Mouse (Mus musculus) large intestine, adult 2 months (tissue): Measurements from ENCODE around the gene Dnajc6. TPM values are rescaled to one million over a fixed set of nuclear protein-coding genes. Genes with fewer than 3 reads are reported as not detected.

Source experiments
- DNase-seq: peaks from one replicate; pipeline ENCODE4 v3.0.0-alpha.2; 2012; ENCODE audit warnings: low read depth, low spot score
- WGBS: fragments of 180-500 bp; shearing (Covaris S2); methylation state at CpG from one replicate; pipeline ENCODE4 v1.1.7; 2018; 5-methylcytosine and 5-hydroxymethylcytosine counted together
- polyA plus RNA-seq: library from polyadenylated mRNA; depleted of rRNA; stranded (reverse); fragments of >200 nt; gene quantifications from 2 replicates; pipeline ENCODE4 v1.2.3, GENCODE M21; 2012

Gene Dnajc6
- polyA plus RNA-seq, 1 experiment: 0.57 TPM

DNA sequence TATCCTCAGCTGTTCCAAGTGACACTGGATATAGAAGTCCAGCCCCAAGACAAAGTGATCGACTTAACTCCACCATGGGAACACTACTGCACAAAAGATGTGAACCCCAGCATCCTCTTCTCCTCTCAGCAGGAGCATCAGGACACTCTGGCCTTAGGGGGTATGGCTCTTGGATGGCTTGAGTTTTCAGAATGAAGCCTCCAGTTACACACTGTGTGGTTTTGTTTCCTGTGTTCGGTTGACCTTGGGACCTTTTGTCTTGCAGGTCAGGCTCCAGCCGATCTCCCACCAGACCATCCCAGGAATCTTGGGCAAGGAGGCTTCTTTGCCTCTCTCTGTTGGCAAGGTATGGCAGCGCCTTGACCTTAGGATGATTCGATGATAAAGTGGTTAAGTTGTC lies 120.1 kb downstream of the Dnajc6 start:
- no peak for DNase-seq
- 91% methylated on average over 5 of the region's 5 CpGs for WGBS

- DNase-seq: no peak
- 57% methylated on average over 2 of the region's 2 CpGs for WGBS
These were observed 121.3 kb downstream of the Dnajc6 start for GRCm38 (mm10) chr4:101617742-101618141.

- 75% methylated on average over 2 of the region's 2 CpGs for WGBS
- DNase-seq: no peak
These were observed 123.8 kb downstream of the Dnajc6 start for GRCm38 (mm10) chr4:101620206-101620605.

DNA sequence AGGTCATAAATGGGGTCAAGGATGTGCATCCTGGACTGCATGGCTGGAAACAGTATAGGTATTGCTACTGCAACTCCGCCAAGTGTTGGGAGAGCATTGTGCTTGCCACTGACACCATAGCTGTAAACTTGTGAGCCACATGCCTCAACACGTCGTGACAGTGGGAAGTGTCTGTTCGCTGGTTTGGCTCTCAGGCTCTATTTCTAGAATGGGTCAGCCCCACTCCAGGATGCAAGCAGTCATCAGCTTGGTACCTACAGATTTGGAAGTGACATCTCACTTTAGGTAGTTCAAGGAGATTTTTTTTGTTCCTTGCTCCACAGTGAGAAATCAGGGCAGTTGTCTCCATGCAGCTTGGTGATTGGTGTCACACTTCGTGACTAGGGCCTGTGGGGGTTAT lies 124.8 kb downstream of the Dnajc6 start:
- no peak for DNase-seq
- WGBS: 83% methylated on average over 5 of the region's 5 CpGs

DNA sequence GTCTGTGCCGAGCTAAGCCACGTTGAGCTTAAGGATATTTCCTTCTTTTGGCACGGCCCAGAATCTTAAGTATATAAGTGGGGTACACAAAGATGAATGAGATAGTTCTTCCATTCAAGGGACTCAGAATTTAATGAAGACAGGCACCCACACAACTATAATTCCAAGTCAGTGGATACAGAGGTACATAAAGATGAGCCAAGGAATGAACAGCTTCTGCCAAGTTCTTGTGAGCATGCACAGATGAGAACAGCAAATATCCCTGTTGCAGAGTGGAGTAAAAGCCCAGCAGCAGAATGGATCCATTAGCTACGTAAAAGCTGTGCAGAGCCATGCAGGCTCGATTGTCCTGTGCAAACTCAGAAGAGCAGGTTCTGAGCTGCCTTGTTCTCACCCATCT lies 128.8 kb downstream of the Dnajc6 start:
- WGBS: 84% methylated on average over 5 of the region's 5 CpGs
- no peak for DNase-seq

GRCm38 (mm10) chr4:101635596-101635995 lies 139.1 kb downstream of the Dnajc6 start:
- no peak for DNase-seq
- 62% methylated on average over 2 of the region's 2 CpGs for WGBS

DNA sequence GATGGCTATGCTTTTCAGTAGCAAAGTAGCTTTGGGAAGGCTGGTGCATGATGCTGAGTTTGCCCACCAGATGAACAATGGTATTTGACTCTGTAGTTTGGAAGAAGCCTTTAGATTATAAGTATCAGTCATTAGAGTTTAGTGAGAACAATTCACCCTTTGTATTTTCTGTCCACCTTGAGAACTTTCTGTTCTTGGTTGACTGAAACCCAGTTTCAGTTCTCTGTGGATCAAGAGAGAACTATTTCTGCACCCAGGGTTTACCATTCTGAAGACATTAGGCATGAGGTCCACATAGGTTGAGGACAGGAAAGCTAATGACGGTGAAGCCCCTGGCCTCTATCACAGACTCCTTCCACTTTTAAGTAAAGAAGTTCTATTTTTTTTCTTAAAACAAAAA lies 141.0 kb downstream of the Dnajc6 start:
- no peak for DNase-seq
- WGBS: 88% methylated on average over 1 of the region's 1 CpGs

DNA sequence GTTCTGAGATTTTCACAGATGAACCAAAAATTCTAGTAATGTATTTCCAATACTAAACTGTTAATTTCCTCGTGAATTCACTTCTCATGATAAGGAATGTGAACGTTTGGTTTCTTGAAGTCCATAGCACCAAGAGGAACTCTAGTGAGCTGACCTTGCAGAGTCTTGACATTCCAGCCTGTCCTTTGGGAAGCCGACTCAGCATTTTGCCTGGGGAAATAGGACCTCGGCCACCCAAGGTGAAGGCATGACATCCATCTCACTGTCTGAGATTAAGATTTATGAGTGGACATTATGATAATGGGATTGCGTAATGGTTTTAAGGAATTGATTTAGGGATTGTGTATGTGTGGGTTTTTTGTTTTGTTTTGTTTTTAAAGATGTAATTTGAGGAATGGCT lies 144.2 kb downstream of the Dnajc6 start:
- 63% methylated on average over 5 of the region's 5 CpGs for WGBS
- no peak for DNase-seq

GRCm38 (mm10) chr4:101642708-101643107 lies 146.3 kb downstream of the Dnajc6 start:
- no peak for DNase-seq
- WGBS: 79% methylated on average over 6 of the region's 6 CpGs

- 42% methylated on average over 4 of the region's 4 CpGs for WGBS
- DNase-seq: no peak
These were observed 146.8 kb downstream of the Dnajc6 start for GRCm38 (mm10) chr4:101643216-101643615.

DNA sequence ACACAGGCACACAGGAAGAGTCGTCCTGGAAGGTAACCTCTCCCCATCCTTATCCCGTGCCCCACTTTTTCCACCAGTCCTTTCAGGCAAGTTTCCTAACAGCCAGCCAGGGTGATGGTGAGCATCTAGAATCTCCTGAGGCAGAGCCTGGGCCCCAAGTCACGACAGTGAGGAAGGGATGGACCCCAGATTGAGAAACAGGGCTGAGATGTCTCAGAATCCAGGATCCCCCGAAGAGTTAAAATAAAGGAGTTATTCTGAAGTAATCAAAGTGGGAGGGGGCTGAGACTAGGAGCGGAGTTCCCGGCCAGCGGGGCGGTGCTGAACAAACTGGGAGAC lies 150.4 kb downstream of the Dnajc6 start:
- WGBS: under 1% methylated on average over 8 of the region's 8 CpGs
- no peak for DNase-seq

- peak; percentile 99 for DNase-seq
- under 1% methylated on average over 39 of the region's 39 CpGs for WGBS
These were observed 150.9 kb downstream of the Dnajc6 start, which contains the start of gene Leprot for GRCm38 (mm10) chr4:101647196-101647905. Gene Leprot, plus strand, starts transcription at chr4:101647718.

- DNase-seq: no peak
- WGBS: under 1% methylated on average over 20 of the region's 20 CpGs
These were observed 151.7 kb downstream of the Dnajc6 start for GRCm38 (mm10) chr4:101647976-101648642.

DNA sequence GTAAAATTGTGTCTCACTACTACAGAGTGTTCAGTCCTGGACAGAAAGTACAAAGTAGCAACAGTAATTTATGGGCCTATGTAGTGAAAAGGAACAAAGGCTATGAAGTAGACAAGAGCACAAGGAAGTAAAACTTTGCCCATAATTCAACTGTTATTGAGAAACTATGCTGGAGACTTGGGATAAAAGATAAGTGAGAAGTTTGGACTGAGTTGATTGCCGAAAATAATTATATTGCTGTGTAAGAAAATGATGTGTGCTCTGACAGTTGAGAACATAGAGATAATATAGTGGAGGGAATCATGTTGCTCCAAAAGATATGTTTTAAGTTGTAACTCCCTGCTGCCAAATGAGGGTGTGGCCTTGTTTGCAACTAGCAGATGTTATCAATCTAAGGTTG lies 152.3 kb downstream of the Dnajc6 start:
- WGBS: 19% methylated on average over 1 of the region's 1 CpGs
- DNase-seq: peak; percentile 39

DNA sequence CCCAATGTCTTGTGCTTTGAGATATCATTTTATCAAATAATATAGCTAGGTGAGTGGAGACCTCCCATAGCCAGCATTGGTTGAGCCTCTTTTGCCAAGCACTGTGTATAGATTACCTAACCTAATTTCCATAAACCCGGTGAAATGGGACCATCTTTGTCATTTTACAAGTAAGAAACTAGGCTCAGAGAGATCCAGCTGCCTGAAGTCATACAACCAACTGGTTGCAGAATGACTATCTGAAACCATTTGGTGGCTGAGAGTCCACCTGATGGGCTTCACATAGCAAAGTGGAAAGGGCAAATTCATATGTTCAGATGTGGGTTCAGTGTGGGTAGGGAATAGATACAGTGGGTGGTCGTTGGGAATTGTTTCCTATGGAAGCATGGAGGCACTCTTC lies 154.5 kb downstream of the Dnajc6 start:
- WGBS: 89% methylated on average over 2 of the region's 2 CpGs
- no peak for DNase-seq

DNA sequence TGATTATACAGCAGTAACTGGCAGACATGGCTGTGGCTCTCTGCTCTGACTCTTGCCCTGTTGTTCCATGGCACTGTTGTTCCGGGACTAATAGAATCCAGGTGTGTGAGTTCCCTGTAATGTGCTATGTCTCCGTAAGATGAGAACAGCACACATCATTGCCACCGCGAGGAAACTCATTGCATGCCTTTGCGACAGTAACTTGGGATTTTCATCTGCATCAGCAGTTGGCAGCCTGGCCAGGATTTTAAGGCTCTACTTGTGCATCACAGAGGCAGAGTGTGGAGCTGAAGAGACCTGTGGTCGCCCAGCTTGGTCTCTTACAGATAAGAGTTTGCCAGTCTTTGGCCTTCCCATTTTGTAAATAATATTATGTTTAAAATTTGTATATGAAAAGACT lies 157.8 kb downstream of the Dnajc6 start:
- WGBS: 80% methylated on average over 6 of the region's 6 CpGs

DNA sequence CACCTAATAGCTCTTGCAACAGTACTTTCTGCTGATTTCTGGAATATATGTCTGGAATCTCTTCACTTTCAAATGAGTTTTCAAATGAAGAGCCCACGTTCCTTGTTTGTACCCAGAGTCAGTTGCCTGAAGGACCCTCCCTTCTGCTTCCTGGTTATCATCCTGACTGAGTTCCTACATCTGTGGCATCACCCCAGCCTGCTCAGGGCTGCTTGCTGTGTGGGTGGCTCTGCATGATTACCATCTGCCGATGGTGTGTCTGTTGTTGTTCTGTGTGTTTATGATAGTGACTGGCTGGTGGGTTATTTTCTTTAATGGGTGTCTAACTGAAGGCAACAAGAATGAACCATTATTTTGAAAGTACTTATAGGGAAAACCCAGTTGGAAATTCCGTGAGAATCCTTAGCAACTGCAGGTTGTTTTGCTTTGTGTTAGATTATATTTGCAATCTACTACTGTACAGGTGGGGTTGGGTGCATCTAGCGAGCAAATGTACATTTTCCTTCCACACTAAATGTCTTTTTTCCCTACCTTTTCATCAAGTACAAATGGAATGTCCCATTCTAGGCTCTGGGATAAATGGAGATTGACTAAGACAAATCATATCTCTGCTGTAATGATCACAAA lies 158.5 kb downstream of the Dnajc6 start:
- no peak for DNase-seq
- 75% methylated on average over 4 of the region's 4 CpGs for WGBS

More for the DNA sequence above, 157.8 kb downstream of the Dnajc6 start:
- no peak for DNase-seq

DNA sequence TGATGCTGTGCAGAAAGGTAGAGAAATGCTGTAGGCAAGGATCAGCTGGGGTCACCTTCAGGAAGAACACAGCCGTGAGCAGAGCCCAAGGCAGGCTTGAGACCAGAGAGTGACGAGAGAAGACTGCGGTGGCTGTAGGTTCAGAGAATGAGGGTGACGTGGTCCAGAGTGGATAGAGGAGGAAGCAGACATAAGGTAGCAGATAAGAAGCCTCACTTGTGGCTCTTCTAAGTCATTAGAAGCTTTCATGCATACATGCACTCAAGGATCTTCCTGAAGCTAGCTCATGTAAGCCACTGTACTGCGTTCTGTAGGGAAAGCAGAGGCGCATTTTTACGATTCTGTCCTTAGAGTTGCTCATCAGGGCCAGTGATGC lies 159.0 kb downstream of the Dnajc6 start:
- 89% methylated on average over 7 of the region's 7 CpGs for WGBS
- no peak for DNase-seq

- no peak for DNase-seq
- WGBS: 79% methylated on average over 15 of the region's 15 CpGs
These were observed 159.6 kb downstream of the Dnajc6 start for GRCm38 (mm10) chr4:101656056-101656455.

- DNase-seq: no peak
These were observed 160.6 kb downstream of the Dnajc6 start for GRCm38 (mm10) chr4:101656956-101657570.

More at GRCm38 (mm10) chr4:101656956-101657570, 160.6 kb downstream of the Dnajc6 start:
- 45% methylated on average over 6 of the region's 6 CpGs for WGBS
